10 mouse cellular contexts compared by ENCODE assay signal in the genomic region with DNA sequence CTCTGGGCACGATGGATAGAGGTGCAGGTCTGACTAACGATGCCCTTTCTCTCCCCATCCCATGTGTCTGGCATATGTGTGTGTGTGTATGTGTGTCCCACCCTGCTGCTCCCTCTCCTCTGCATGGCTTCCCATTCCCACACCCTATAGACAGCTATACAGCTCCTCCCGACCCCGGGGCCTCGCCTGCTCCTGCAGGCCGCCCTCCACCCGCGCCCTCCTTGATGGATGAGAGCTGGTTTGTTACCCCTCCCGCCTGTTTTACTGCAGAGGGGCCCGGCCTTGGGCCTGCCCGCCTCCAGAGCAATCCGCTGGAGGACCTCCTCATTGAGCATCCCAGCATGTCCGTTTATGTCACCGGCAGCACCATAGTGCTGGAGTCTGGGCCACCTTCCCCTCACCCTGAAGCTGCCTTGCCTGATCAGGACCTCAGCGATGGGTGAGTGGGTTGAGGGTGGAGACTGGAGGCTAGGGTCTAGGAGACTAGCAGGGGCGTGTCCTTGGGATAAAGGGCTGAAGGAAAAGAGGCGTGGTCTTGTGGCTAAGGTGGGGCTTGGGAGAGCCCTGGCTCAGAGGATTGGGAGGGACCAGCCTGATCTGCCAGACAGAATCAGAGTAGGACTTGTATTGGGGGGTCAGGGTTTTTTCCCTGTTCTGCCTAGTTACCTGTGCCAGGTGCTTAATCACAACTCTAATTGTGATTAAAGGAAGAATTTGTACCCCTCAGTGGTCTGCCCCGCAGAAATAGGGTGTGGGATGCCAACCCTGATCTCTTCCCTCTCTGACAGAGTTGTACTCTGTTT. TPM values are rescaled to one million over a fixed set of nuclear protein-coding genes. Genes with fewer than 3 reads are reported as not detected.
DNase-seq lines count a peak whose midpoint lies in the region; ATAC-seq and TF ChIP-seq lines count a peak whose summit lies in the region.
"Had no signal": no experiment of that assay in that cellular context is flagged by ENCODE, and none has a peak within 500 bp of the region (broad histone marks: within the 10 kb centered on the region; RNA-seq: fewer than 3 reads in every experiment).

No protein-coding gene starts in this region.

- peak overlapping the region; percentile 55 for H3K27ac ChIP-seq in layer of hippocampus, adult 2 months
- H3K27ac ChIP-seq in forebrain, embryonic 13.5 days, result peak overlapping the region; percentile 48
- no peak overlapping the region for H3K27ac ChIP-seq in midbrain, embryonic 14.5 days (replicated peaks; ENCODE audit: low read depth, low read length)
- H3K27ac ChIP-seq: liver, embryonic 13.5 days had no signal

- no peaks in the 10 kb centered on the region for H3K9me3 ChIP-seq in forebrain, embryonic 13.5 days (replicated peaks)
- no peaks in the 10 kb centered on the region for H3K9me3 ChIP-seq in midbrain, embryonic 14.5 days (ENCODE audit: control insufficient read depth, low read length)
- H3K9me3 ChIP-seq: liver, embryonic 13.5 days had no signal

- peaks cover 50% of the 10 kb centered on the region for H3K4me1 ChIP-seq in forebrain, embryonic 13.5 days
- peaks cover 43% of the 10 kb centered on the region for H3K4me1 ChIP-seq in midbrain, embryonic 14.5 days (ENCODE audit: control insufficient read depth, insufficient read depth, low read length)

- no peak overlapping the region for H3K4me3 ChIP-seq in layer of hippocampus, adult 2 months
- peak overlapping the region; percentile 14 for H3K4me3 ChIP-seq in forebrain, embryonic 13.5 days
- H3K4me3 ChIP-seq in midbrain, embryonic 14.5 days (replicated peaks; ENCODE audit: low read depth, low read length), result no peak overlapping the region; the same call in 1 of the 2 replicates
- H3K4me3 ChIP-seq: erythroblast, embryonic 14.5 days; liver, embryonic 13.5 days had no signal

- H3K36me3 ChIP-seq in forebrain, embryonic 13.5 days (ENCODE audit: poor library complexity, severe bottlenecking), result peaks cover 52% of the 10 kb centered on the region
- peaks cover 56% of the 10 kb centered on the region for H3K36me3 ChIP-seq in midbrain, embryonic 14.5 days (ENCODE audit: control insufficient read depth, insufficient read depth, low read length)

- WGBS in forebrain, embryonic 13.5 days, result 45% methylated on average over 18 of the region's 18 CpGs
- 52% methylated on average over 18 of the region's 18 CpGs for WGBS in midbrain, embryonic 14.5 days

- peak overlapping the region; percentile 44 for H3K4me2 ChIP-seq in forebrain, embryonic 13.5 days
- peak overlapping the region; percentile 66 for H3K4me2 ChIP-seq in midbrain, embryonic 14.5 days (ENCODE audit: low read length)
- H3K4me2 ChIP-seq: liver, embryonic 13.5 days had no signal

- no peak for ATAC-seq in forebrain, embryonic 13.5 days
- ATAC-seq in midbrain, embryonic 14.5 days (ENCODE audit: low FRiP score, low TSS enrichment), result no peak
- no peak for ATAC-seq in megakaryocyte-erythroid progenitor cell, adult 5-6 weeks (replicated peaks; ENCODE audit: low FRiP score, low TSS enrichment, poor library complexity, severe bottlenecking)

- TF ChIP-seq CTCF in layer of hippocampus, adult 2 months (conservative IDR thresholded peaks at IDR 0.05), result no peak

- no peak for DNase-seq in layer of hippocampus, adult 2 months (ENCODE audit: low spot score in 2 of 2)
- no peak for DNase-seq in layer of hippocampus, adult 9-11 months
- peak; percentile 48 for DNase-seq in cerebellum, adult 9-10 months
- DNase-seq in midbrain, embryonic 14.5 days, result peak; percentile 19
- DNase-seq in spleen, adult 18-20 months, result no peak
- DNase-seq in thymus, postnatal 25 days, result no peak

- no peaks in the 10 kb centered on the region for H3K27me3 ChIP-seq in forebrain, embryonic 13.5 days
- no peaks in the 10 kb centered on the region for H3K27me3 ChIP-seq in midbrain, embryonic 14.5 days (ENCODE audit: control insufficient read depth, insufficient read depth, low read length)

- H3K9ac ChIP-seq in forebrain, embryonic 13.5 days, result peak overlapping the region; percentile 60
- H3K9ac ChIP-seq in midbrain, embryonic 14.5 days (replicated peaks; ENCODE audit: low read length), result peak overlapping the region; percentile 46; the same call in 1 of the 2 replicates
- H3K9ac ChIP-seq: liver, embryonic 13.5 days had no signal

RNA-seq across cellular contexts. Expression of a gene that starts 5.1 kb away (rescaled TPM):
- 100 to 1,000 TPM; 109 to 111 TPM for total RNA-seq in layer of hippocampus, adult 2 months (2021)
- polyA plus RNA-seq in forebrain, embryonic 13.5 days (2015; fragmentation: Nextera tagmentation; extraction: Ambion mirVana), result 72.3 and 72.8 TPM in 2 replicates
- polyA plus RNA-seq in midbrain, embryonic 14.5 days (2014; fragmentation: Nextera tagmentation; extraction: Ambion mirVana), result 82.5 and 98.6 TPM in 2 replicates
- total RNA-seq in megakaryocyte-erythroid progenitor cell, adult 5-6 weeks (2014; fragmentation: Nextera tagmentation), result 1.9 and 2.8 TPM in 2 replicates
- 3.7 and 4.7 TPM in 2 replicates for total RNA-seq in megakaryocyte-erythroid progenitor cell, adult 5-6 weeks (2017)

RNA-seq across cellular contexts. Expression of a gene that starts 28.7 kb away (rescaled TPM):
- total RNA-seq in layer of hippocampus, adult 2 months (2021), result 10 to 100 TPM; 26.3 to 26.6 TPM
- polyA plus RNA-seq in forebrain, embryonic 13.5 days (2015; fragmentation: Nextera tagmentation; extraction: Ambion mirVana), result 44.6 and 49.1 TPM in 2 replicates
- 63.5 and 65.8 TPM in 2 replicates for polyA plus RNA-seq in midbrain, embryonic 14.5 days (2014; fragmentation: Nextera tagmentation; extraction: Ambion mirVana)
- 50.9 and 66.4 TPM in 2 replicates for total RNA-seq in megakaryocyte-erythroid progenitor cell, adult 5-6 weeks (2014; fragmentation: Nextera tagmentation)
- total RNA-seq in megakaryocyte-erythroid progenitor cell, adult 5-6 weeks (2017), result 36.8 and 63.2 TPM in 2 replicates

Comparison
In these comparisons a context has a peak if more than half of its experiments do, and no peak if none do; other contexts are left out.
1. DNase-seq: peak in cerebellum, adult 9-10 months (single experiment) and midbrain, embryonic 14.5 days (single experiment); none in layer of hippocampus, adult 2 months (0 of 2), layer of hippocampus, adult 9-11 months (single experiment), spleen, adult 18-20 months (0 of 2) and thymus, postnatal 25 days (single experiment).
2. RNA of a gene that starts 5.1 kb away (total RNA-seq): 109 to 111 TPM in layer of hippocampus, adult 2 months; 1.9 to 4.7 TPM in megakaryocyte-erythroid progenitor cell, adult 5-6 weeks; every median in the first group is over 10 times any median in the second.